Mouse (Mus musculus) A20 (cell line): ENCODE data around the gene Spsb1.

Experiments used
- DNase-seq: peaks from one replicate; pipeline ENCODE4 v3.0.0-alpha.2; 2011; ENCODE audit warnings: low read depth, low spot score

Spsb1 gene

DNA sequence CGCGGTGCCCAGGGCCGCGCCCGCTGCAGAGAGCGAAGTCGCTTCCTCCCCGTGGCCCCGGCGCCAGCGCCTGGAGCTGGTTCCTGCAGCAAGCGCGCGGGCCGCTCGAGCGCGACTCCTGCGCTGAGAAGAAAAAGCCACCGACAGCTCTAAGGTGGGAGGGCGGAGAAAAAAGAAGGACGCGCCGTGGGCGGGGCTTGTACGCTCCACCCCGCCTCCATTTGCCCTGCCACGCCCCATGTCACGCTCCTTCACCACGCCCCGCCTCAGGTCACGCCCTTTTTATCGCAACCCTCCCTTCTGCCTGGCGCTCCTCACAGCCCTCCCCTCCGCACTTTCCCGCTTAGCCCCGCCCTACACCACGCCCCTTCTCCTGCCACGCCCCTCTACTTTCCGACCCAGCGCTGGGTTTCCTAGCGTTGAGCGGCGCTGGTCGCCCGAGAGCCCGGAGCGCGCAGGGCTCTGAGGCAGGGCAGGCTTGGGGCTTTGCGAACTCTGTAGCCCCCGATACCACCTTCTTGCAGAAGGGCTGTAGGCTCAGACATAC, at the start of gene Spsb1:
TSS of gene Spsb1 (minus strand) at position 151 of the 547 bp plus-strand sequence.
- peak; percentile 96 for DNase-seq

DNA sequence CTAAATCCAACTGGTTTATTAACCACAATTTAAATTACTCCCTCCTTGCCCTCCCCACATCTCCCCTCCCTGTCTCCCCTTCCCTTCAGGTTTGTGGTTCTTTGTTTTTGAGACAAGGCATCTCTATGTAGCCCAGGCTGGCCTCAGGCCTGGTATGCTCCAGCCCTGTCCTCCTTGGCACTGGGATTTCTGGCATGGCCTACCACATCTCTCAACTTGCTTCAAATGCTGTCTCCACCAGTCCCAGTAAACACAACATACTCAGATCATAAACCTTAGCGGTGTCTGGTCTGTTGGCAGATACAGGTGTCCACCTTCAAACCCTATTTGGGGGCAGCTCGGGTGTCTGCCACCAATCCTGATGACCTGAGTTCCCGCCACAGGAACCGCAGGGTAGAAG, 48.8 kb upstream of the Spsb1 start:
- DNase-seq = no peak

DNA sequence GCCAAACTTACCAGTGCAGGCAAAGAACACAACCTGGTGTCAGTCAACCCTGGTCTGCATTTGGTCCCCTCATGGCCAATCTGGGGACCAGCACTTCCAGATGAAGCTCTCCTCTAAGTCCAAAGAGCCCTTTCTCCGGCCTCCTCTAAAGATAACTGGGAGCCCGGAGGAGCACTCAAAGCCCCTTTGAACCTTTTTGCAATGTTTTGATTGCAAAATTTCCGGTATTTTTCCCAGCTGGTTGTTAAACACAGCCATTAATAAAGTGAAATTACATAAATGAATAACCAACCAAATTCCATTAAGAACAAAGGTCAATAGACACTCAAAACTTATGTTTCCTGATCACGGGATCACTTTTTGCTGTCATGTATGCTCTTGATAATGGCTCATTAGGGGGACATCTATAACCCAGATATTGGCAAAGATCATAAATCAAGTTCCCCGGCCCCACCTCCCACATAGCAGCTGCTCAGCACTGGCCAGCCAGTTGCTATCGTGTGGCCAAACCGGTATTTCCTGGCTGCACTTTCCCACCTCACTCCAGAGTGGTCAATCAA, 48.3 kb upstream of the Spsb1 start:
- no peak for DNase-seq

DNA sequence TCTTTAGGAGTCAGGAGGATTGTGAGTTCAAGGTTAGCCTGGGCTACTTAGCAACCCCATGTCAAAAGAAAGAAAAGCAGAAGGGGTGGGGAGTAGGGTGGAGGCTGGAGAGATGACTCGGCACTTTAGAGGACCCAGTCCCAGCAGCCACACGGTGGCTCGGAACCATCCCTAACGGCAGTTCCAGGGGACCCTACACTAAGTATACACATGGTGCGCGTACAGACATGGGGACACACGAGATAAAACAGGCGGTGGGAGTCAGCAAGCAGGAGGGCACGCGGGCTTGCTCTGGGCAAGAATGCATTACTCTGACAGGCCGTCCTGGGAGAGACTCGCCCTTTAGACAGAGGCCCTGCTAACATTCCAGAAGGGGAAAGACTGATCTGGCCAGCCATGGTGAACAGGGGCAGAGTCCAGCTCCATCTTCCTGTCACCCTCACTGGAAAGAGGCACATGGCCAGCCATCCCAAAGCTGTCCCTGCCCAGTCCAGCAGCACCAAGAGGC, 47.2 kb upstream of the Spsb1 start:
- no peak for DNase-seq

DNA sequence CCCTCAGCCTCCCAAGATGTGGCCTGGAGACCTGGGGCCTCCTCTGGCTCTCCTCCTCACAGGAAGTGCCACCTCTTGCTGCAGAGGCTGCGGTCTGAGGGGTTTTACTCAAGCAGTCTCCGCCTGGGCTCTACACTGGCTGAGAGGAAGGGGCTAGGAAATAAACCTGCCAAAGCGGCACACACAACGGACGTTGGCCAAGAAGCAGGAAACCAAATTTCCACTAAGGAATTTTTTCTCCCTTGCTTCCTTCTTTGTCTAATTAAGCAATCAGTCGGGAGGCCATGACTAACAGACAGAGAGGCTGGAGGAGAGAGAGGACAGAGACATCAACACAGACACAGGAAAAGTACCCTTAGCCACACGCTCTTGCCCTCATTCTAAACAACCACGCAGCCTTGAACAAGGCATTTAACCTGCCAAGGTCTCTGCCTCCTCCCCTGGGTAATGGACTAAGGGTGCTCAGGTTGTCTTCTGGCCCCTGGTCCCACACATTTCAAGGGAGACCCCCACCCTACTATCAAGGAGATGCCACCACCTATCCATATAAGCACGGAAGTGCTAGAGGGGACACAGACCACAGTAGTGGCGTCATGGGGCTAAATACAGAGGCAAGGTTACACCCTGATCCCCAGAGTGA, 46.5 kb upstream of the Spsb1 start:
- DNase-seq = no peak

DNA sequence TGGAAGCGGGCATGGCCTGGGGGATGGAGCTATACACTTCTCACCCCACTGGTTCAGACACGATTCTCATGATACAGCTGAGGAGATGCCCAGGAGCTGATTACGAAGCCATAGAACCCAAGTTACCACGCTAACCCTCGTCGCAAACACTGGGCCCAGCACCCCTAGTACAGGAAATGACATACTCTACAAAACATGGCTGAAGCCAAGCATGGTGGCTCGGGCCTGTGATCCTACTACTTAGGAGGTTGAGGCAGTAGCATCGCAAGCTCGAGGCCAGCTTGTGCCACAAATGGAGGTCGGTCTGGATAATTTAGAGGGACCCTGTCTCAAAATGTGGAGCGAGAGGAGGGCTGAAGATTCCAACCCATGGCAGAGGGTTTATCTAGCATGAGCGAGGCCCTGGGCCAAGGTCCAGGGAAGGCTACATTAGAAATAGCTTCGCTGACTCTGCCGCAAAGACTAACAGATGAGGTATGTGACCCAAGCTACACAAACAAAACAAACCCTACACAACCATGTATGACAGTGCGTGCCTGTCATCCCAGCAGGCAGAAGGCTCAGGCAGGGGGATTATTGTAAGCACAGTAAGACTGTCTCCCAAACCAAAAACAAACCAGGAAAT, 45.2 kb upstream of the Spsb1 start:
- no peak for DNase-seq

DNA sequence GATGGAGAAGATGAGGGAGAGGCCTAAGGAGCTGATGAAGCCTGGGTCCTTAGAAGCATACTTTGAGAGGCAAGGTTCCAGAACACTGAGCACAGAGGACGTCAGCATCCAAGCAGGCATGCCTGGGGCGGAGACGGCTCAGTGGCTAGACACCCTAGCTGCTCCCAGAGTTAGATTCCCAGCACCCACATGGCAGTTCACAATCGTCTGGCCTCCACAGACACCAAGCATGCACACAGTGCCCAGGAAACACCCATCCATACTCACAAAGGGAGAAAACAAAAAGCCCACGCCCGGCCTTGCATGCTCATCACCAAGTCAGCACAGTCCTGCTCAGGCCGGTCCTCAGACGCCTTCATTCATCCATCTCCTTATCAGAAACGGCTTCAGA, 44.7 kb upstream of the Spsb1 start:
- DNase-seq = no peak

DNA sequence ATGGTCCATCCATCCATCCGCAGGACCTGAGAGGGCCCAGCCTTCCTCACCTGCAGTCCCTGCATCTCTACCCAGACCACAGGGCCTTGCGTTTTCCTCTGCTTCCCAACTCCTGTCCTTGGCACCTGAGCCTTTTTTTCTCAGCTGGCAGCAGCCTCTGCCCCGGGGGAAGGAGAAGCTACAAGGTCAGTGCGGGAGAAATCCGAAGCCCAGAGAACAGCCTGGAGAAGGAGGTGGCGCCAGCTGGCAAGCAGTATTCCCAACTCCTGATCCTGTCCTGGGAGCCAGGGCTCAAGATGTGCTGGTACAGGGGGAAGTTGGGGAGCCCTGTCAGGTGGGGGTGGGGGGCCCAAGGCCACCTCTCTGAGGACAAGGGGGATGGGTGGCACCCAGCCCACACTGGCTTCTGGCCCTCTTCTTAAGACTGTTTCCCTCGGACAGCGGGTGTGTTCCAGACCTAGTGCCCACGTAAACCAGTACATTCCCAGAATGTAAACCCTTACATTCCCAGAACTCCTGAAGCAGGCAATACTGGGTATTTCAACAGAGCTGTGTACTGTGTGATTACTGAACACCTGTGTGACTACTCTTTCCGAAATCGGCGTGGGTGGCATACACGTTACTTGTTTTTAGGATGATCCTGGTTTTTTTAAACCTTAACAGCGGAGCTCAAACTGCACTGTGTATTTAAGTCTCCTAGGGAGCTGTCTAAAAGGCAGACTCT, 44.1 kb upstream of the Spsb1 start:
- DNase-seq = no peak

DNA sequence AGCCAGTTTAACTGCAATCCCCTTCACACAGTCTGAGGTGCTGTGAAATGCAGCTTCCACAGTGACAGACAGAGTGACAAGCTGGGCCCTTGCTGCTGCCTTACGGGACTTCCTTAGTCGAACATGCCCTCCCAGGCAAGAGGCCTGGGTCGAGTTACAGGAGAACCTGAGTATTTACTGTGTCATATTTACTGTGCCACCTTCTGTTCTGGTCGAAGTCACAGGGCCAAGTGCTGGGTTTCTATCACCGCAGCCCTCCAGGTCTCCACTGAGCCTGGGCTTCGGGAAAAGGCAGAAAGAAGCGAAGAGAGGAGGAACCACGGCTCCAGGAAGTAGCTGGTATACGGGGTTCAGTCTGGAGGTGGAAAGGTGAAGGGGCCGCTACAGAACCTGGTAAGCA, 43.2 kb upstream of the Spsb1 start:
- DNase-seq = no peak

DNA sequence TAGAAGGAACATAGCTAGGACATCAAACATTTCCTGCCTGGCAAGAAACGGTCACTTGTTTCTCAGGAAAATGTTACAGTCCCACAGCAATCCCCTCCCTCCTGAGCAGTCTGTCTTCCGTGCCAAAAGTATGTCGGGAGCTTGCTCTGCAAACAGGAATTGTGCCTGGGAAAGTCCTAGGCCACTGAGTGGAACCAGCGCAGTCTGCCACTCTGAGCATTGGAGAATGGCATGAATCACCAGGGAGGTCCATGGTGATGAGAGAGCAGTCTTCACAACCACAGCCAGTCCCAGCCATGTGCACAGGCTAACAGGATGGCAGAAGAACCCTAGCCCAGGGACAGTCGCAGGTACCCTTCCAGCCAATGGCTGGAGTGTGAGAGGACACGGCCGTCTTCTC, 41.6 kb upstream of the Spsb1 start:
- no peak for DNase-seq

DNA sequence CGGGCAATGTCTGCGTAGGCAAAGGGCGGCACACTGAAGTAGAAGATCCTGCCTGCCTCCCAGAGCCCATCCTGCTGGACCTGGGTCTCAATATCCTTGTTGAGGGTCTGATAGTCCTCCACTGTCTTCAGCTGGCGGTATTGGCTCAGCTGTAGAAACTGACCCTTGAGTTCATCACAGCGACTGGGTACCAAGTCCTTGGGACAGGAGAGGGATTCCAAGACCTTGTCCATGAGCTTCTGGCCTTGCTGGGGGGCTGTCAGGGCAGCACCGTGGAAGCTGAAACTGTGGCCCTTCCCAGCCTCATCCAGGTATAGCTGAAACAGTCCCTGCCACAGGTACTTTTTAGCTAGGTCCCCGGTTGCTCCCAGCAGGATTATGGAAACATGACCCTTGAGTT, 41.1 kb upstream of the Spsb1 start:
- DNase-seq = no peak

DNA sequence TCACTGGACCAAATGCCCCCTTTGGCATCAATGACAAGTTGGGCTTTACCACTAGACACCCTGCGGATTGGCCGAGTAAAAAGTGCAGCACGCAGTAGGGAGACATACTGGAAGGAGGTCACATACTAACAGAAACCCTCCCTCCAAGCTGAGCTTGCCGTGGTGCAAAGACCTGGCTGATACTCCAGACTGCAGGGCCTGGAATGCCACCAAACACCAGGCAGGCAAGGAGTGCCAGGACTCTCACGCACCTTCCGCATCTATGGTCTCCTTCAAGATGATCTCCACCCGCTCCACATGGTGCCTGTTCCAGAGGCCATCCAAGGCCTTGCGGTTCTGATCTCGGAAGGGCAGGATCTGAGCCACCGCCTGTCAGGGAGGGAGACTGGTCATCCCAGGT, 39.4 kb upstream of the Spsb1 start:
- DNase-seq = no peak

DNA sequence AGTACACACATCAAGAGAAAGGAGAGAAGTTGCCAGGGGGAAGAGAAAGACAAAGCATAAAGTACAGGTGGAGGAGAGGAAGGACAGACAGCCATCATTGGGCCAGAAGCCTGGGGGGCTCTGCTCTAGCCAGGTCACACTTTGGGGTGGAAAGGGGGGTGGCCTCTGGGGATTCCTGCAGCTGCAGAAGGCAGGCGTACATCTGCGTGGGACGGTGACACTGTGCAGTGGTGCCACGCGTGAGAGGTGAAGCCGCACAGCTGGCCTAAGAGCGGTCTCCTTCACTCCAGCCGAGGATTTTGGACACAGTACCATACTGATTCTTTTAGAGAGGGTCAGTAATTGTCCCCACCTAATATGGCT, 37.8 kb upstream of the Spsb1 start:
- DNase-seq = no peak

DNA sequence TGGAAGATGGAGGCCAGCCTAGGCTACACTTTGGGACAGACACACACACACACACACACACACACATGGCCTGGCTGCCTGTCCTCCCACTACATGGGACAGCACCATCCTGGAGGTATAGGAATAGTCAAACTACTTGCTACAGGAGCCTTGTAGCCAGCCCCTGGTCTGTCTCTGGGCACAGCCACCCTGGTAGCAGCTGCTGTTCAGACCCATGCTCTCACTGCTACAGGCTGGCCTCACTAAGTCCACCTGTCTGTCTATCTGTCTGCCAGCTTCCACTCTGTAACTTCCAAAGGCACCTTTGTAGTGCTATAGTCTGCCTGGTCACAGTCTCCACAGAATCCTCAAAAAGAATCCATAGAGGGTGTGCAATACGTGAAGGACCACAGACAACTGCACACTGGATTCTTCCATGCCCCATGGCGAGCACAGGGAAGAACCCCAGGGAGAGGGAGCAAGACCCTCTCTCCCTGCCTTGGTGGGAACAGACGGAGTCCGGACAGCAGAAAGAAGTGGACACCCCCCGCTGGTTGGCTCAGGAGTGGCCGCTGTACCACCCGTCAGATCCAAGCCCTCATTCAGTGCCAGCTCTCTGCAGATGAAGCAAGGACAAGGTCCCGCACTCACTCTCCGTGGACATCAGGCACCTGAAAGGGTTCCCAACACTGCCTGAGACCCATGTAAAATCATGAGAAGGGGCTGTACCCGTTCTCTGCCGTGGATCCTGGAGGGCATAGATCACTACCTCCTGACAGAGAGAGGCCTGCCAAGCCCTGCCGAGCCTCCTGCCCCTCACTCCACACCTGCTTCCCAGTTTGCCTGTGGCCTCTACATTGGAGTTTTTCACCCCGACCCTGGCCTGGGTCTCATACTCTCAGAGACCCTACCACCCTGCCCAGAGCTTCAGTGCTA, 37.2 kb upstream of the Spsb1 start:
- DNase-seq = no peak

DNA sequence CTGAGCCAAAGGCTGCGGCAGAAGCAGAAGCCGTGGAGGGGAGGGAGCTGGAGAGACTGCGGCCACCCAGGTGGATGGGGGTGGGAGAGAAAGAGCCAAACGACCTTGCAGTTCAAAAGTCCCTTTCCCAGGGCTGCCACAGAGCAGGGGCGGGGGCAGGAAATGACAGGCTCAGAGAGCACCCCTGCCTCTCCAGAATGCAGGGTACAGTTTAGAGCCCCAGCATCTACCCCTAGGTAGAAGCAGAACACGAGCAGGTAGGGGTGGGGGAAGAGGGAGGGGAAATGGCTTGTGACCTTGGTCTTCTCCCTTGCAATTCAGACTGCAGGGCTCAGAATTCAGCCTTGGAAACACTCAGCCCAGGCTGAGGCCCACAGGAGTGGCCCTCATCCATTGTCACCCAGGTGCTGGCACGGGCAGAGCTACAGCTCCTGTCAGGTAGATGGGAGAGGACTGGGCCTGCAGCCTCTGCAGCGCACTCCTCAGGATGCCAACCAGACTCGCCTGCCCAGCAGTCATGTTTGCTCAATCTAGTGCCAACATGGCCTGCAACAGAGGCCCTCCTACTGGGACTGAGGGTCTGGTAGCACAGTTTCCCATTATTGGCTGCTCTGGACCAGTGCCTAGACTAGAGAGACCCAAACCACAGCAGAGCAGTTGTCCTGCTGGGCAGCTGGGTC, 36.3 kb upstream of the Spsb1 start:
- no peak for DNase-seq

DNA sequence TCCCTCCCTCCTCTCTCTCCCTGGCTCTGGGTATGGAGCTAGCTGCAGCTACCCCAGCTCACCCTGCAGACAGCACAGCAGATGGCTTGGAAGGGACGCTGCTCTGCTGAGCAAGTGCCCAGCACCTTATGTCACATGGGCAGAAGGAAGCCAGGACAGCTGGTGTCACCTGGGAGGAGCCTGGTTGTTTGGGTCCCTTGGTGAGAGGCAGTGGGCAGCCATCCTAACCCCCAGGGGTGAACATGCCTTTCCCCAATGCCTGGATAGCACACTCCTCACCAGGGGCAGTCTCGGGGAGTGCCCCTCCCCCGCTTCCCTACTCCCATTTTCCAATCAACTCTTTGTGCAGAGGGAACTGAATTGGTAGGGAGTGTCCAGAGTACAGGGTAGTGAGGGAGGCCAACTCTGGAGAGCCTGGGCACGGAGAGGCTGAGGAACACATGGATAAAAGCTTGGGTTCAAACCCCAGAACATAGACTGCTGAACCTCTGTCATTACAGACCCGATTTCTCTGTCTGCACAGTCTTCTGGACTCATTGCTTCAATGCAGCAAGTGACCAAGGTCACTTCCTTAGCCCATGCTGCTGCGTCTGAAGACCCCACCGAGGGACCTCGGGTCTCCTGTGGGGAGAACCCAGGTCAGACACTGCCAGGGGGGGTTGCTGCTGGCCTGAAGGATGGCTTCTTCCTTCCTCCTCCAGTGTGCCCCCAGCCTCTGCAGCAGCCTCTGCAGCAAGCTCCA, 35.5 kb upstream of the Spsb1 start:
- DNase-seq = no peak

DNA sequence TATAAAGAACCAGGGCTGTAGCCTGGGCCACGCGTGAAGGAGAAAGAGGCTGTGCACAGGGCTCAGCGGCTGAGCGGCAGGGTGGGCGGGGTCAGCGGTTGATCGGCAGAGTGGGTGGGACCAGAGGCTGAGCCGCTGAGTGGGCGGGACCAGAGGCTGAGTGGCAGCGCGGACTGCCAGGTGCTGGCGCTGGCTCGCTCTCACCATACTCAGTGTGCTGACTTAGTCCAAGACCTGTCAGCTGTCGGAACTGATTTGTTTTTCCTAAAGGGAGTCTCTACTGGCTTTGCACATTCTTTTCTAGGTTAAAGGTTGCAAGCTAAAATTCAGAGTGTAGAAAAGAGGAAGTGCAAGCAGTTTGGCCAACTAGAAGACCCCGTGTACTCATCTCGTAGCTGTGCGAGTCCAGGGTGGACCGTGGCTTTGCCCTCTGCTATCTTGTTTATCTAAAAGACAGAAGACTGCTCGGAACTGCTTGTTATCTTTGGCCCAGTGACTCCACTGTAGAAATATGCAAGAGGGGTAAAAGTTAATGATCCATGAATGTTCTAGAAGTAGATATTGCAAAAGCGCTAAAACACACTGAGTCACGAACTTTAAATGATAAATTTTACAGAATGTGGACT, 34.2 kb upstream of the Spsb1 start:
- peak; percentile 93 for DNase-seq

DNA sequence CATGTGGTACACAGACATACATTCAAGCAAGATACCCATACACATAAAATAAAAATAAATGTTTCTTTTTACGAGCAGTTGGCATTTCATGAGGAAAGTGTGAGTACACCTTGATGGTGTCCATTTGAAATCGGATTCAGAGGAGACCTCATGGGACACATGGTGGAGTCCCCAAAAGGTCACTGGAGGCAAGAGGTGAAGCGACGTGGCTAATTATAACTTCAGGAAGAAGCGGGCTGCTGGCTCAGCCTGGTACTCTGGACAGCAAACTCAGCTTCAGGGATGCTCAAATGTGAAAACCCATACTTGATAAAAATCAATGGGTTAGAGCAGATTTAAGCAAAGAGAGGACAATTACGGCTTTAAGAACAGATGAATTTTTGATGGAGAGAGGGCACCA, 33.5 kb upstream of the Spsb1 start:
- no peak for DNase-seq

DNA sequence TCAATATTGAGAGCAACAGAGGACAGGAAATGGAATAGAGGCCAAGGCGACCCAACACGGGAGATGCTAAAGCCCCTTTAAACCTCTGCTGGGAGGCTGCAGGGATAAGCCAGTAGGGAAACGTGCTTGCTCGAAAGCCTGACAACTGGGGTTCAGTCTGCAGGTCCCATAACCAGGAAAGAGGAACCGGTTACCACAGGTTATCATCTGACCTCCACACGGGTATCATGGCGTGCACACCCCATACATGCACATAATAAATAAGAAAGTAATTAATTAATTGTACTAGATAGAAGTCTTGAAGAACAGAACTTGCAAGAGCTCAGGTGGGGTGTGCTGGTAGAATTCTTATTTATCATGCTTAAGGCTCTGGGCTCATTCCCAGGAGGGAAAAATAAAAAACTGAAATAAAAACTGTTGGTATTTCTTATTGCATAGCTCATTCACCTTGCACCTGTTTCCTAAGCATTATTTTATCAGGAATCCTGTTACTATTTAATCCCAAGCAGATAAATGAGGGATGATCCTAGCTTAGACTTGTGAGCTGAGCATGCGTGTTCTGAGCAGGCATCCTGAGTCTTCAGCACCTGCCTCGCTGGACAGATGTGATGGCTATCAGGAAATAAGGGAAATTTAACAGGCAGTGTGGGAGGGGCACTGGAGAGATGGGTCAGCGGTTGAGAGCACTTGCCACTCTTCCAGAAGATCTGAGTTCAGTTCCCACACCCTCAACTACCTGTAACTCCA, 32.0 kb upstream of the Spsb1 start:
- peak; percentile 17 for DNase-seq
